Mouse (Mus musculus) c-Kit-positive CD71-positive TER-119-negative erythroid progenitor cells, embryonic 14.5 days (primary cell): ENCODE measurements around the gene Xirp1.
"Not testable (repeated sequence)": the region's sequence is repeated elsewhere in the genome, so short reads cannot be mapped to it uniquely, and the experiment has no call there.

Experiments used
- DNase-seq: peaks from one replicate; pipeline ENCODE4 v3.0.0-alpha.2; 2013; ENCODE audit warnings: low read depth

The Xirp1 gene

DNA sequence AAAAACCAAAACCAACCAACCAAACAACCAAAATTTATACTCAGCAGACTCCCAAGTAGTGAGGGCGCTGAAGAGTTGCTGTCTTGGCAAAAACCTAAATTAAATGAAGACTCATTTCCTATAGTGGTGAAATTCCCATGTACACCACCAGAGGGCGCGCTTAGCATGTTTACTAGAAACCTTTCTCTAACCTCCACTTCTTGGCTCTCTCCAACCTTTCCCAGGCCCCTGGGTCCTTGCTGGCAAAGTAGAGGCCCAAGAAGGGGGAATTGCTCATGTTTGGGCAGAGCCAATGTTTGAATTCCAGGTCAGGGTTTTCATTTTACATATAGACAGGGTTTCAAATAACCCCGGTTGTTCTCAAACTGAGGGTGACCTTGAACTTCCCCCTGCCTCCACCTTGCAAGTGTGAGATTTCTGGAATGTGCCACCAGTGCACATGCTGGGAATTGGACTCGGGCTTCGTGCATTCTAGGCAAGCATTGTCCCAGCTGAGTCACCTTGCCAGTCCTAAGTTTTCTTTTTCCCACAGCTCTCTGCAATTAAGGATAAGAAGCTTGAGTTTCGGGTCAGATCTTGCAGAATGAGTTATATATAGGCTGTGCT is 3.0 kb downstream of the Xirp1 start:
- DNase-seq: peak; percentile 45

DNA sequence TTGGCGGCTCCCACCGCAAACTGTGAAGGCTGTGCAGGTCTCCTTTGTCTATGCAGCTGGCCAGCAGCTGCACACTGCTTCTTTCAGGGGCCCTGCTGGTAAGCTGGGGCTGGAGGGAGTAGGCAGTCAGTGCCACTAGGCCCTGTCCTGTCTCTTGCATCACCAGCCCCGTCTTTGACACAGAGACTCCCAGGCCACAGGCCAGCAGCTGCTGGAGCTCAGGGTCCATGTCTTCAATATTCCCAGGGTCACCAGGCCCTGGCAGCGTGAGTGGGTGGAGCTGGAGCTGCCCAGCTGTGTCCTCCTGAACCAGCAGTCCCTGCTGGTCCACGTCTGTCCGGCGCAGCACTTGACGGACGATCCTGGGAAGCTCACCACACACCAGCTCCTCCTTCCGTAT is 6.4 kb downstream of the Xirp1 start:
- no peak for DNase-seq

DNA sequence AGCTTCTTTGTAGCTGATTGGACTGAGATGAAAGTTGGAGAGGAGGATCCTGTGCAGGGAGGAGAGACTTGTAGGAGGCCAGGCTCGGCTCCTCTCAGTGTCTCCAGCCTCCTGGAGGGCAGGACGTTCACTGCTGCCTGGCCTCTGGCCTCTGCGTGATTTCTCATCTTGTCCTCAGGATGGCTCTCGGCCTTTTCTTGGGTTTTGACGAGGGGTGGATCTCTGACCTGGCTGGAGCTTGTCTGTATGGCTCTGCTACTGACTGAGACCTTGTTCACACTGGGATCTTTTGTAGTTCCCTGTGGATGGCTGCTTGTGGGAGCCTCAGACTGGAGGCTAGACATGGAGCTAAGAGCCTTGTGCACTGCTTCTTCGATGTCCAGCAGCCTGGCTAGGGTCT is 8.6 kb downstream of the Xirp1 start:
- no peak for DNase-seq

DNA sequence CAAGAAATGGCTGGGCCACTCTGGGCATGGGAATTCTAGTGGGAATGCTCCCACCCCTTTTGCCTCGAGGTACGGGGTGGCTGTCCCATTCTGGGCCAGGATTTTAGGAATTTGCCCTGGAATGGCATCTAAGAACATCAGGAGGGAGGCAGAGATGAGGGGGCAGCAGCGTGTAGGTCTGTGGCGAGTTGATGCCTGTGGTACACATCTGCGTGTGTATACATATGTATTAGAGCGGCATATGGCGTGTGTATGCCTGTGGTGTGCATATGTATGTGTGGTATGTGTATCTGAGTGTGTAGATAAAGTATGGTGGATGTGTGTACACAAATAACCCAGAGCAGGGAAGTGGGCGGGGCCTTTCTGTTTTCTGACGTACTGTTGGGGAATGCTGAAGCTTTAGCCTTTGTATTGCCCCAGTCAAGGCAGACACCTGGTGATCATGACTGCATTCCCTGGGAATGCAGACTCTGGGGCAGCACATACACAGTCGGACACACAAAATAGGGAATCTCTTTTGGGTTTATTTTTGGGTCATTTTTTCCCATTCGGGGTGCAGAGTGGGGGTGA is 10.1 kb downstream of the Xirp1 start:
- DNase-seq: no peak

DNA sequence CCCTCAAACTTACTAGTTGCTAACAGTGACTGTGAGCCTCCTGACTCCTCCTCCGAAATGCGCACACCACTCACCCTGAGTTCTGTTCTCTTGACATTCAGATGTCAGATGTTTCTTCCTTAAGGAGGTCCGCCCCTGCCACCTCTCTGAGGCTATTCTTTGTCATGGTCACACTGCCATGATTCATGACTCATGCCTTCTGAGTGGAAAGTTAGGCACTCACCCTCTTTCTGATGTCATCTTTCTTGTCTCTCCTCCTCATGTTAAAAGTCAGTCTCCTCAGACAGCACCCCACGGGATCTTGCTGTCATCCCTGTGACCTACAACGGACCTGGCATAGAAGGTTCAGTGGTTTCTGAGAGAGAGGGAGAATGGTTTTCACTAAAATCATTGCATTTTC is 10.6 kb downstream of the Xirp1 start:
- DNase-seq: no peak

DNA sequence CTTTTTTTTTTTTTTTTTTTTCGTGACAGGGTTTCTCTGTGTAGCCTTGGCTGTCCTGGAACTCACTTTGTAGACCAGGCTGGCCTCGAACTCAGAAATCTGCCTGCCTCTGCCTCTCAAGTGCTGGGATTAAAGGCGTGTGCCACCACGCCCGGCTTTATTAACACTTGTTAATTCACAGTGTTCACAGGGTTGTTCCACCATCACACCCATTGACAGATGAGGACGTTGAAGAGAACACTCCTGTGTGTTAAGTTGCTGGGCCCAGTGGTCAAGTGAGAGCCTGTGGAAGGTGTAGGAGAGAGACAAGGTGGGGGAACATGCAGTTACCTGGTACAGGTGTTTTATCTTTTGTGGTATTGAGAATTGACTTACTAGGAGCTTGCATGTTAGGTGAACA is 11.2 kb downstream of the Xirp1 start:
- DNase-seq: not testable (repeated sequence)

DNA sequence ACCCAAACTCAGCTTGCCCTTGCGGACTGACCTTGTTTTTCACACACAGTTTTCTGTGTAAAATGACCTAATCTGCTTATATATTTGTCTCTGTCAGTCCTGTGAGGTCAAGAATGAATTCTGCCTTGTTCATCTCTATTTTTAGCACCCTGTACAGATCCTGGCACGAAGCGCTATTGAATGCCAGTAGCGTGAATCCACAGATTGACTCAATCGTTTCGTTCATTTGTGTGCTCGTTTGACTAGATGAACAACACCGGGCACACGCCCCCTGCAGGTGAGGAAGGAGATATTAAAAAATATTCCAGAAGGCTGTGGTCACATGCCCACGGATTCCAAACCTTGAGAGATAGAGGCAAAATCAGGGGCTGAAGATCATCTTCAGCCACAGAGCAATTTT is 11.9 kb downstream of the Xirp1 start:
- no peak for DNase-seq

DNA sequence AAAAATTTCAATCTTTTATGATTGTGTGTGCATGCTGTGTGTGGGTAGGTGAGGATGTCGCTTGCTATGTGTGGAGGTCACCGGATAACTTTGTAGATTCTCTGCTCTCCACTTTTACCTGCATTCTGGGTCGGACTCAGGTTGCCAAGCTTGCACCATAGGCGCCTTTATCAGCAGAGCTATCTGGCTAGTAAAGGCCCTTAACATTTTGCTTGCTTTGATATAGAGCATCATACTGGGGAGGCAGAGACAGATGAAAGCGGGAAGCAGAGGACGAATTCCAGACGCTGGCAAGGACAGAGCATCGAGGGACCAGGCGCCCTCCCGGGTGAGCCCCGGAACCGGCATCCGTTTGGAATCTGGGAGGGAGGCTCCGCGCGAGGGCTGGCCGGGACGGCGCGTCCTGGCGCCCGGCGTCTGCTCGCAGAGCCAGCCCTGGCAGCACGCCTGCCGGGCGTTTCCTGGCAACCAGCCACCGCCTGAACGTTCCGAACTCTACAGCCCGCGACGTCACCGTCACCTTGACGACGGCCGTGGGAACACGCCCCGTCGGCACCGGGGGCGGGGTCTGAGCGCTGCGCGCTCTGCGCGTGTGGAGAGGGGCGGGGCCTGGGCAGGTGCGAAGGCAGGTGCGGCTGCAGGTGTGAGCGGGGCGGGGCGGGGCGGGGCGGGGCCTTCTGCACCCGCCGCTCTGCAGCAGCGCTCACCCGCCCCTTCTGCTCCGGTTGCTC is 12.5 kb downstream of the Xirp1 start:
- peak; percentile 82 for DNase-seq

DNA sequence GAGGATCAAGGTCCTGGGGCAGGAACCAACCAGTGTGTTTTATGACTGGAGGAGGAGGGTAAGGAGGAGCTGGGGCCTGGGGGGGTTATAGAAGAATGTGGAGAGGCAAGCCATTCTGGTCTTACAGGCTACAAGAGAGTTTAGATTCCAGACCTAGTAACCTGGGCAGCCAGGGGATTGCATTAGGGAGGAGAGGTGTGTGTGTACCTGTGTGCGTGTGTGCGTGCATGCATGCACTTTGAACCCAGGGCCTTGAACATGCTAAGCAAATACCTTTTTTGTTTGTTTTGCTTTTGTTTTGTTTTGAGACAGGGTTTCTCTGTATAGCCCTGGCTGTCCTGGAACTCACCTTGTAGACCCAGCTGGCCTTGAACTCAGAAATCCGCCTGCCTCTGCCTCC is 13.5 kb downstream of the Xirp1 start:
- DNase-seq: no peak

DNA sequence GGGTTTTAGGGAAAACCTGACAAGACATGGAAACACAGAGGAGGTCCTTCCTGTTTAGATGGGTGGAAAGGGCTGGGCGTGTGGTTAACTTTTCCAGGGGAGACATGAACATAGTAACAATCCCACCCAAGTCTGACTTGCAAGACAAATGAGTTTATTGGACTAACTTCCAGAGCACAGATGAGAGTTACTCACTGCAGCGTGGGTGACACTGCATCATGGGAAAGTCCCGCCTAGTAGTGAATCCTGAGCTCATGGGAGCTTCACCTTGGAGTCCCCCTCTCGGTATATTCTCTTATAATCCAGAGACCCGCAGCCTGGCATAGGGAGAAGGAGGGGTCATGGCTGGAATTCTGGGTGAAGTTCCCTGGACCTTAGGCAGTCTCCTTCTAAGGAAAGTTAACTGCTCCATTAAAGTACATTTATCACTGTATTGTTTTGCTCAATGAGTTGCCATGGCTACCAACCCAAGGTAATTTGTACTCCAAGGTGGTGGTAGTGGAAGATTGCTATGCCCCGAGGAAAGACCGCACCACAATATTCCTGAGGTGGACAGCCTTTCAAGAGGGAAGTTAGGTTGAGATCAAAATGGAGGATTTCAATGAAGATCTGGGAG is 14.1 kb downstream of the Xirp1 start:
- no peak for DNase-seq

DNA sequence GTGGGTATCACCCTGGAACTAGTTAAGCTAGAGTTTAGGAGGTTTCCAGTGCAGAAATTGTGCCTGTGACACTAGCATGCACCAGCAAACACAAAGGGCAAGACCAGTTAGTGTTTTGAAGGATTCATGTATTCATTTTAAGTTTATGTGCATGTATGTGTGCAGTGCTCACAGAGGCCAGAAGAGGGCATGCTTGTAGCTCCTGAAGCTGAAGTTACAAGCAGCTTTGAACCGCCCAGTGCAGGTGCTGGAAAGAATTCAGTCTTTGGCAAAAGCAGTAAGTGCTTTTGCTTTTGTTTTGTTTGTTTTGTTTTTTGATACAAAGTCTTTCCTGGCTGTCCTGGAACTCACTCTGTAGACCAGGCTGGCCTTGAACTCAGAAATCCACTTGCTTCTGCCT is 15.6 kb downstream of the Xirp1 start:
- DNase-seq: no peak

DNA sequence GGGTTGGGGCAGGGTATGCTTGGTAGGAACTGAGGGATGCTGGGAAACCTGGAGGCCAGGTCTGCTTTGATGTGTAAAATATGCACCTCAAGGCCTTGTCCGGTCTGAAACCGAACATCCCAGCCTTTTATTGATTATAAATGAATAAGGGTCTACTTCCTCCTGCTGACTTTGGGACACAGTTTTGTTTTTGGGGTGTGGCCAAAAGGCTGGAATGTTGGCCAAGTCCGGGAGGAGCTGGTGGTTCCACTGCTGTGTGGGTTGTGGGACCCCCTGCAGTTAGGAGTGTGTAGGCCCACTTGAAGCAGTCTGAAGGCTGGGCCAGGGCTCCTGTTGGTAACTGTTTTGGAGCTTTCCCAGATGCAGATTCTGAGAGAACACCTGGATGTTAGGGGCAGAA is 17.5 kb downstream of the Xirp1 start:
- DNase-seq: no peak

DNA sequence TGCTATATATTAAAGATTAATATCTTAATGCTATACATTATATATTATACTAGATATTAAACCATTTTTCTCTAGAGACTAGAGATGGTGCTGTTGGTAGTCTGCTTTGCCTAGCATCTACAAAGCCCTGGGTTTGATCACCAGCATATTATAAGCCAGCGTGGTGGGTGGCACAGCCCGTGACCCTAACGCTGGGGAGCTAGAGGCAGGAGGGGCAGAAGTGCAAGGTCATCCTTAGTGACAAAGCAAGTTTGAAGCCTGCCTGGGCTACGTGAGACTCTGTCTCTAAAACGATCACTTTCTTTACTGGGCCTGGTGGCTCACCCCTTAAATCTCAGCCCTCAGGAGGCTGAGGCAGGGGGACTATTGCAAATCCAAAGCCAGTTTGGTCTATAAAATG is 20.5 kb downstream of the Xirp1 start:
- DNase-seq: no peak

DNA sequence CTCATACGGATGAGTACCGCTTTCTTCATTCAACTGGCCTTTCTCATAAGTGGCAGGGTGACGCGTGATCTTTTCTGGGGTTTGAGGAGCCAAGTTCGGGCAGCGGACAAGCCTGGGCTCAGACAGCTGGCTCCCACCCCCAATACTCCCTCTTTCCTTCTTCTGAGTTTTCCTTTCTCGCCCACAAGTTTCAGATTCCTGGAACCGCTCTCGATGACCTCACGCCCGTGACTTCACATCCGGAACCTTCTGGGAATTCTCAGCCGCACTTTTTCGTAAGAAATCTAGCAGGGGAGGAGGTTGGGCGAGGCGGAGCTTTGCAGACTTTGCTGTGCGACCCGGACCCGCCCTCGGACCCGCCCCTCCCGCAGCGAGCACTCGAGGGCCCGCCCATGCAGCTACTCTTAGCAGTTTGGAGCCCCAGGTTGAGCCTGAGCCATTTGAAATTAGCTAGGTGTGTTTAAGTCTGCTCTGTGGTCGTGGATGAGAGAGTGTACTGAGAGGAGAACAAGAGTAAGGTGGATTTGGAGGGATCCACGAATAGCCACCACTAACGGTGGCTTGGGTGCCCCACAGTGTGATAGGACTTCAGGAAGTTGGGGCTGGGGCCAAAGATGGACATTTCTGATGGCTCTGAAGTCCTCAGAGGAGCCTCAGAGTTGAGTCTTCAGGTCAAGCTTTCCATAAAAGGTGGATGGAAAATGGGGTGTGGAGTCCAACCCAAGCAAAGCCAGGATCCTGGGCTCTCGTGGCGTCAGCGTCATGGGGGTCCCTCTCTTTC is 21.3 kb downstream of the Xirp1 start:
- DNase-seq: peak; percentile 92

DNA sequence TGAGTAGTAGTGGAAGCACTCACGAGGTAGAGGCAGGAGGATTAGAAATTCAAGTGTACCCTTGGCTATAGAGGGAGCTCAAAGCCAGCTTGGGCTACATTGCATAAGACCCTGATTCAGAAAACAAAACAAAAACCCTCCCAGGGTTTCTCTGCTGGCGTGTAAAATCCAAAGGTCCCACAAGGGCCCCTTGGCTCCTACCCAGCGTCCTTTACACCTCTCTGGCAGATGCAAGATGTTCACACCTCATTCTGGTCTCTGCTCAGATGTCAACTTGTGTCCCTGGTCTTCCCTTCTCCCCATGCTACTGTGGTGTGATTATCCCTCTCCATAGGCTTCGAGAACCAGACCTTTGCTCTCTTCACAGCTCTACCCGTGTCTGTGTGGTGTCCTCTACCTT is 22.6 kb downstream of the Xirp1 start:
- DNase-seq: no peak

DNA sequence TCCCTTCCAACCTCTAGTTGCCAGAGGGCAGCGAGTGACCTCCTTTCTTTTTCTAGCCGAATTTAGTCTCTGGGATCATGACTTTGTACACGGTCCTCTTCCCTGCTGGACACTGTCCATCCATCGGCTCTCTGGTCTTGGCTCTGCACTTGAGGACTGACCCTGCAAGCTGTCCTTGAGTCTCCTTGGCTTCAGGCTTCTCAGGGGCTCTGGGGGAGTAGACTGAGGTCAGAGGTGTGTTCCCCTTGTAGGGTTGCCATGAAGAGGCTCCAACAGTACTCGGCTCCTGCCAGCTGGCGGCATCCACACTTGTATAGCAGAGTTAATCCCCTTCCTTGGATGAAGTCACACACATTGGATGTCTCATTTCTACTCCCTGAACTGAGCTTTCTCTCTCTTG is 23.8 kb downstream of the Xirp1 start:
- no peak for DNase-seq

DNA sequence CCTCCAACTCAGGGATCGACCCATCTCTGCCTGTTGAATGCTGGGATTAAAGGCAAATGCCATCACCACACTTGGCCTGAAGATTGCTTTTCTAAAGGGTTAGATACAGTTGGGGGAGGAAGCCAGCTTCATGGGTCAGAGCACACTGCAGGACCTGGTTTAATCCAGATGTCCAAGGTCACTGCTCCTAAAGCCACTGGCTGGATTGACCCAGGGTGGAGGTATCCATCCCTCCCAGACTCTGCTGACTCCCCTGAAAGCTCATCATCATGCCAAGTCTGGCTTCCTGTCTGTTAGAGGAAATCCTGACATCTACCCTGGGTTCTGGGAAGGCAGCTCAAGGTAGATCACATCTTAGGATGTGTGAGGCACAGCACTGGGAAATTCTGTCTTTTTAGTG is 24.6 kb downstream of the Xirp1 start:
- DNase-seq: no peak

DNA sequence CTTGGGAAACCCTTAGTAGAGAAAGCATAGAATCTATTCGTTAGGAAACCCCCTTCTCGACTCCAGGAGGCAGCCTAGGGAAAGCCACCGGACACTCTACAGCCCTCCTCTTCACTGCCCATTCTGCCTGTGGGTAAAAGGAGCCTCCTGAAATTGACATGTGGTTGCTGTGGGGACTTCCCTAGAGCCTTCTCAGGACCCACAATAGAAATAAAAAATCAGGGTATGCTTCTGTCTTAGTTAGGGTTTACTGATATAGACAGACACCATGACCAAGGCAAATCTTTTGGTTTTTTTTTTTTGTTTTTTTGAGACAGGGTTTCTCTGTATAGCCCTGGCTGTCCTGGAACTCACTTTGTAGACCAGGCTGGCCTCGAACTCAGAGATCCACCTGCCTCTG is 27.3 kb downstream of the Xirp1 start:
- no peak for DNase-seq

DNA sequence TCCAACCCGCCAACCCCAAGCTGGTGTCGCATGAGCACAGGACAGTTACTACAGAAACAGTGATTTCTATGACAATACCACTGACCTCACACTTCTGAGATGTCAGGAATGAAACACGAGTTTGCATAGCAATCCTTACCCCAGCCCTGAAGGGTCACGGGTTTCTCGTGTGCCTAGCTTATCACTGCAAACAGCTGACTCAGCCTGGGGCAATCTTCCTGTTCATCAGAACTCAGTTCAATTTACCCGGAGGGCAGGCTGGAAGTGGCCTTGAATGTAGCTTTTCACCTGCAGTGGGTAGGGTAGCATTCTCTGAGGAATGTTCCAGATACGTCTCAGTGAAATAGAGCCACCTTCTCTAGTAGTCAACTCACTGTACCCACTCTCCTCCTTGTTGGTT is 29.2 kb downstream of the Xirp1 start:
- DNase-seq: no peak

DNA sequence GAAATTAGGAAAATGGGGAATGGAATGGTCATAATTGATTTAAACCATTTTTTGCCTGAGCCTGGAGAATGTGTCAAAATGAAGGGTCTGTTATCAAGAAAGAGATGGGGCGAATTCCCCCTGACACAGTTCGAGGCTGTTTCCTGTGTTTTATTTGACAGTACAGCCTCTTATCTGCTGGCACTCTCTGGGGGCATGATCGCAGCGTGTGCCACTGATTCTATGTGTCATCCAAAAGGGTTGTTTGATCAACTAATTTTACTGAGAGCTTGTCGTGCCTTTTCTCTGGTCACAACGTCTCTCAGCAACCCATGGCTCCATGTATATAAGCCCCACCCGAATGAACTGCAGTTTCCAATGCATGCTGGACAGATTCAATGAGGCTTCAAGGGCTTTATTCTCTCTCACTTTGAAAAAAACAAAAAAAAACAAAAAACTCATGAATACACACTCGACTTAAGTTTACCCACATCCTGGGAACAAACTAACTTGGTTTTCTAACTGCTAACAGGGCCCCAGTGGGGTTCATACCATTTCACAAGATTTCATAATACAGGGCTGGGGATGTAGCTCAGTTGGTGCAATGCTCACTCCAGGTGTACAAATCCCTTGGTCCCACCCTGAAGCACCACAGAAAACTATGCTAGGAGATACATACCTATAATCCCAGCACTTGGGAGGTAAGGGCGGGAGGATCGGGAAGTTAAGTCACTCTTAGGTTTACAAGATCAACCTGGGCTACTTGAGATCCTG is 30.1 kb downstream of the Xirp1 start:
- DNase-seq: no peak

DNA sequence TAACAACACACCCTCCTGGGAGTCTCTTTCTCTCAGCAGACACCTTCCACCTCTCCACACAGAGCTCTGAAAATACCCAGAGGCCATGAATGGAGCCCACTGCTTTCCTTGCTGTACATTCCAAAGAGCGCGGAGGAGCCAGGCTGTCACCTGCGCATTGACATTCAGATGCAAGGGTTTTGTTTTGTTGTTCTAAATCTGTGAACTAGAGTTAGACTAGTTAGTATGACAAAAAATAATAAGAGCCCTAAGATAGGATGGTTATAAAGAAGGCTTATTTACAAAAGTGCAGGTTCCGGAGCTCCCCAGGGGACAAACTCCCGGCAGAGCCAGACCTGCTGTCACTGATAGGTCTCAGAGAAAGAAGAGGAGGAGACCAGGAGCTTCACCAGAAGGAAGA is 32.1 kb downstream of the Xirp1 start:
- no peak for DNase-seq

DNA sequence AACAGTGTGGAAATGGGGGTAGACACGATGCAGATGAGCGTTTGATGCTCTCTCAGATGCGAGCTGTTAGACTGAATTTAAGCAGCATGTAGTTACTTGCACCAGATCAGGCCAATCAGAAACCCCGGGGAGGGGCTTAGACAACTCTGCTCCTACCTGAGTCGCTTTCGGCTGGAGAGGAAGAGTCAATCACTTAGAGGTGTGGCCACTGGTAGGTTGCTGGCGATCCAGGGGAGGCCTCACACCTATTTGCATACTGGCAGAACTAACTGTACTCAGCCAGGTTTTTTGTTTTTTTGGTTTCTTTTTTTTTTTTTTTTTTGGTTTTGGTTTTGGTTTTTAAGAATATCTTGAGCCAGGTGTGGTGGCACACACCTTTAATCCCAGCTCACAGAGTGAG is 35.1 kb downstream of the Xirp1 start:
- DNase-seq: no peak
